In genomic region chr8:120078080-120078479, GRCm38 (mm10) we compare ENCODE assay signal across 8 mouse cellular contexts. TPM values are rescaled to one million over a fixed set of nuclear protein-coding genes. Genes with fewer than 3 reads are reported as not detected.
DNase-seq lines count a peak whose midpoint lies in the region.

No protein-coding gene starts in this region.

- DNase-seq in CD4-positive, CD25-positive, alpha-beta regulatory T cell, adult 2 months (ENCODE audit: low read depth, low spot score): peak; percentile 91
- peak; percentile 78 for DNase-seq in adrenal gland, adult 2 months
- DNase-seq in embryo, embryonic 11.5 days (ENCODE audit: low read depth, low spot score): peak; percentile 61
- peak; percentile 56 for DNase-seq in heart, adult 8-10 months (ENCODE audit: low spot score)
- DNase-seq in kidney, postnatal 4 days: peak; percentile 92 to 94
- peak; percentile 84 for DNase-seq in lung, postnatal 10 days
- peak; percentile 86 for DNase-seq in retina, embryonic 14.5 days (ENCODE audit: low spot score)
- peak; percentile 46 to 89 for DNase-seq in thymus, postnatal 10 days (ENCODE audit: low spot score in 2 of 2)

RNA-seq across cellular contexts. Expression of gene Zdhhc7, which starts 23.2 kb away (rescaled TPM):
- total RNA-seq in adrenal gland, adult 2 months (2021): 10 to 100 TPM; 41.2 to 55.9 TPM
- polyA plus RNA-seq in adrenal gland, adult 2 months (2012; rRNA removed): 104 and 124 TPM in 2 replicates
- 10 to 100 TPM; 33.5 to 40.0 (median 34.3) TPM for total RNA-seq in heart, adult 8-10 months (2022)

RNA-seq across cellular contexts. Expression of gene 6430548M08Rik, which starts 35.9 kb away (rescaled TPM):
- 100 to 1,000 TPM in 1 of 2 experiments, 10 to 100 TPM in 1; 98.5 to 118 TPM for total RNA-seq in adrenal gland, adult 2 months (2021)
- polyA plus RNA-seq in adrenal gland, adult 2 months (2012; rRNA removed): 107 and 149 TPM in 2 replicates
- total RNA-seq in heart, adult 8-10 months (2022): 10 to 100 TPM; 17.5 to 27.7 (median 22.0) TPM

Comparison
In these comparisons a context has a peak if more than half of its experiments do, and no peak if none do; other contexts are left out.
1. Peak in every context shown above with its lines: DNase-seq.